Mouse (Mus musculus) yolk sac, embryonic 10.5 days (tissue): ENCODE measurements at regions not wholly inside any gene's neighbourhood (a gene's known extent, or its start where the extent isn't known, plus 50 kb on each side); places are given as distances from the start of the nearest gene placed in this dataset.
A peak's percentile ranks its signal among the peaks of the same experiment; 100 is the strongest.

Experiments
- DNase-seq: peaks from one replicate; pipeline ENCODE4 v3.0.0-alpha.2; 2017; ENCODE audit warnings: low spot score

DNA sequence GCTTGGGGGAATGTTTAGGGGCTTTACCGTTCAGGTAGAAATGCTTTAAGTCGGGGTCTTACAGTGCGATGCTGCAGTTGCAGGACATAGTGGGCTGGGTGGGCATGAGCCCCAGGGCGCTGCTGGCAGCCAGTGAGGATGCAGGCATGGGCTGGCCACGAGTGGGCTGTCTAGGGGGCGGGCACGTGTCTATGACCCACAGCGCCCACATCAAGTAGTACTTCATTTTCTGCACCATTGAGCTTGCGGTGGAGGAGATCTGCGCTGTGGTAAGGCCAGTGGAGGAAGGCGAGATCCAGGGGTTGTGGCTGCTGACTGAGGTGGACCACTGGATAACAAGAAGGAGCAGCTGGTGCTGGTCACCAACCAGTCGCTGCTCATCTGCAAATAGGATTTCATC lies 52.4 kb upstream of the Olfr291 start:
- DNase-seq, result no peak

DNA sequence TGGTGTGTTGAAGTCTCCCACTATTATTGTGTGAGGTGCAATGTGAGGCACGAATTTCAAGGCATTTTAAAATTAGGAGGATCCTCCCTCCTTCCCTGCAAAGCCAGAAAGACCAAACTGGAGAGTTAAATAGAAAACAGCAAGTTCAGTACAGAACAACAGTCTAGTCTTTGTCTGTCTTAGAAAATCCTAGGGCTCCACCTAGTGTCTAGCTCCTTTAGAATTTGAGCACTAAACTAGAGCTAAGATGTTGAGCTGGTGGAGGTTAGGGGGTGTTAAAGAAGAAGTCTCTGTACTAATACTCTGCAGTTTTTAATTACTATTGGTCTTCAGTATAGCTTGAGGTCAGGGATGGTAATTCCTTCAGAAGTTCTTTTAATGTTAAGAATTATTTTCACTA lies 58.7 kb upstream of the Olfr291 start:
- no peak for DNase-seq

DNA sequence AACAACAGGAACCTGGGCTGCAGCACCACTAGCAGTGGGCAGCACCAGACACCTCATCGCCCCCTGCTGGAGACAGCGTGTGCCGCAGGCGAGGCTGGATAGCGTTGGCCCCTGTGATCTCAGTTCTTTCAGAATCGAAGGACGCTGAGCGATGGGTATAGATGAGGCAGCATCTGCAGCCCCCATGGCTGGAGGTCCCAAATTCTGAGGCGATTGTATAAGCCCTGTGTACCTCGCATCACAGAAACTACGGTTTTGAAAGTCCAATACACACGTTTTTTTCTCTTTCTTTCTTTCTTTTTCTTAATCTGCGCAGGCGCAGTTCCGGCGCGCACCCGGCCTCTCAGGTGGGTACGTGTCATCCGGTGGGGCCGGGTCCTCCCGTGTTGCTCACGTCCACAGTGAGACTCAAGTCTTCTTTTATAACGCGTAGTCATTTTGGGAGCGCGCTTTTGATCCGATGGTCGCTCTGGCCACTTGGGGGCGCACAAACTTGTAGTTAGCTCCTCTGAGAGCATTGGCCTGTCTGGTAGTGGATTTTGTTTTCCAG lies 74.0 kb upstream of the Olfr291 start:
- DNase-seq, result peak; percentile 68

DNA sequence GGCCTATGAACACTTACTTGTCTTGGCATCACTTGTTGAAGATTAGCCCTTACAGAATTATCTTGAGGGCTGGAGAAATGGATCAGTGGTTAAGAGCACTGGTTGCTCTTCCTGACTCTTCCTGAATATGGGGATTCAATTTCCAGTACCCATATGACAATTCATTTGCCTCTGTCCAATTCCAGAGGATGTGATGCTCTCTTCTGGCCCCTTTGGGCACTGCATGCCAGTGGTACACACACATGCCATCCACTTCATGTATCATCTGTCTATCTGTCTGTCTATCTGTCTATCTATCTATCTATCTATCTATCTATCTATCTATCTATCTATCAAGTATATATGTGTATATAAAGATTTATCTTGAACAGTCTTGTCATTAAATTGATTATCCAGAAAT lies 75.7 kb upstream of the Olfr291 start:
- no peak for DNase-seq

DNA sequence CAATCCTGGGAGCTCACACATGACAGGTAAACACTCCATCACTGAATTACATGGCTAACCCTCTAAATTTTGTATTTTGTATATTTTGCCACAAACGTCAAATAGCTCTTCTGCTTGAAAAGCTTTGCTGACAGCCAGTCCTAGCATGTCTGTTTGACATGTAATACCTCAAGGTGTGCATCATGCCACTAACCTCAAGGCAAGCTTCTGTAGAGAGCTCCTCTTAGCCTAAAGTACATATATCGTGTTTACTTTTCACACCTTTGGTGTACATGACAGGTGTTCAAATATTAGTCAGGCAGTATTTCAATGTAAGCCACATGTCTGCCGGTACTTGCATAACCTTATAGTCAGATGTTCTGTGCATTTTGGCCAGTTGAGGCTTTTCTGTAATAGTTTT lies 66.5 kb upstream of the Zfand6 start:
- DNase-seq, result no peak

DNA sequence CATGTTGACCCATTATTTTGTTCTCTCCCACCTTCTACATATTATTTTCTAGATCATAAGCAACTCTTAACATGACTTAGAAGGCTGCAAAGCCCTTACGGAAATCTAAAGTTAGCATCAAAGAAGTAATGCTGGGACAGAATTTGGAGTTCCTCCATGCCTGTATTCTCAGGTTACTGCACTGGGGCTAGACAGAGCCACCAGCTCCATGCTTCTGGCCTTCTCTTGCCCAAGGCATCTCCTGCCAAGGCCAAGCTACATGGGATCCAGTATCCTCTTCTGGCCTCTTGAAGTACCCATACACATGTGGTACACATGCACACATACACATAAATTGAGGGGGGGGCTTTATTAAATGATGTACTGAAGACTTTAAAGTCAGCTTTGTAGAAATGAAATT lies 63.6 kb upstream of the Zfand6 start:
- DNase-seq, result no peak

DNA sequence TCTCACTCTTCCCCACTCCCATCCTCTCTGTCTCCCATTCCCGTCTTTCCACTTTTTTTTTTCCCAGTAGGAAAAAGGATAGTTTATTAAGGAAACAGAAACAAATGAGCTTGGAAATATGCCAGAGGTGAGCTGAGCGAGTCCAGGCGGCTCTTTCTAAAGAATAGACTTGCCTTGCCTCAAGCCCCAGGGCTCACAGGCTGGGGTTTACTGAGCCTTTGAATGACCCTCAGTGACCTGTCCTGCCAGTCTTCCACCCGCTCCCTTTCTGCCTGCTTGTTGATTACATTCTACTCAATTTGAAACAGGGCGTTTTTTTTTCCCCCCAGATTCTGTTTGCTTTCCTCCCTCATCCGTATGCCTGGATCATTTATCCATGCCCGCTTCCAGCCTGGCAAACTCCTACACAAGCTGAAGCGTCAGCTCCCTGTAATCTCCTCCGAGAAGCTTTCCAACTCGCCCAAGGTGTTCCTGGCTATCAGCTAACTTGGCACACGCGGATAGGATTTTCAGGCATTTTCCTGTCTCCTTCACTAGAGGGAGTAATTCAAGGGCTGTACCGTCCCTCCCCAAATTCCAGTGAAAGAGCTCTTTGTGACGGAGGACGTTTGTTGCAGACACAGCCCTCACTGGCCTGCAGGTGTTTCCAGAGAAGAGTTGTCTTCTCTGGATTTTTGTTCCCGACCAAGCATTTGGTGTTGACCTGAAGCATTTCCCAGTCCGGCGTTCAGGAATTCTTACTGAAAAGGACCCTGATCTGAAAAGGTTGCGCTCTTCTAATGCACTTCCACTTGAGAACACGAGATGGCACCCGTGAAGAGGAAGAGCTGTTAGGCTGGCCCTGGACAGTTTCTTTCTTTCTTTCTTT lies 59.9 kb upstream of the Zfand6 start:
- peak; percentile 53 for DNase-seq

DNA sequence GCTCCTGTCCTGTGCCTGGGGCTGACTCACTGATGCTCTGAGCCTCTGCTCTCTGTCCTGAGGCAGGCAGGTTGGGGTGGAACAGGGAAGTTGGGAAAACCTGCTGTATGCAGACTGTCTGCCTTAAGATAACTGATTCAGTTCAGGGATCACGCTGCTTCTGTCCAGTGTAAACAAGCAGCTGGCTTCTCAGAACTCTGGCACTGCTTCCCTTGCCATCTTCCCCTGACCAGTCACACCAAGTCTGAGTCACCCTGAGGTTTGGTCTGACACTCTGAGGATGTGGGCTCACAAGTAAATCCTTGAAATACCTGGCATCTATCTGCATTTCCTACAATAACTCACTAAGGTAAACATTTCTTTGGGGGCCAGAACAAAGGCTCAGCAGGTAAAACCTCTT lies 58.1 kb upstream of the Zfand6 start:
- DNase-seq, result no peak

DNA sequence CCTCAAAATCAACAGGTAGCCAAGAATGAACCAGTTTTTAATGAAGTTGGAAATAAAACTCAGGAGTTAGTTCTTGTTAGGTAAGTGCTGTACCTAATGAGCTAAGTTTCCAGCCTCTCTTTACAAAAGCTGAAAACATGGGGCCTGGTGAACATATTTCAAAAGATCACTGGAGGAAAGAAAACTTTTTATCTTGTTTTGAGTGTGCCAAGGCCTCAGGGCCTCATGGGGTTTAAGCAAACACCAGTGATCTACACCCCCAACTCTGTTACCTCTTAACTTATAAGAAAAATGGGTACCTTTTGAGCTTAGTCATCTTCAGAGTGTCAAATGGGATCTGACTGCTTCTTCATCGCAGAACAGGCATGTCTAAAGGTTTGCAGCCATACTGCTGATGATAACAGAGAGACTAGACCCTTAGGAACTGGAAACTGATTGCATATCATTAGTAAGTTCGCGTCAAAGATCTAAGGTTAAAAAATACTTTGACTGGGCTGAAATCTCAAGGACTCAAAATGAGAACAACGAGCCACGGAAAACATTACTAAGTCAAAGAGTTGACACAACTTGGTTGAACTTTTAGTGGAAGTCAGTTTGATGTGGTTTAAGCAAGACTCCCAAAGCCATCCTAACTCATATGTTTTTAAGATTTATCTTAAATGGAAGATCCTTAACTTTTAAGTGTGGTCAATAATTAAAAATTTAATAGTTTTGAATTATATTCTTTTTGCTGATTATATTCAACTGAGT lies 54.7 kb upstream of the Zfand6 start:
- no peak for DNase-seq

DNA sequence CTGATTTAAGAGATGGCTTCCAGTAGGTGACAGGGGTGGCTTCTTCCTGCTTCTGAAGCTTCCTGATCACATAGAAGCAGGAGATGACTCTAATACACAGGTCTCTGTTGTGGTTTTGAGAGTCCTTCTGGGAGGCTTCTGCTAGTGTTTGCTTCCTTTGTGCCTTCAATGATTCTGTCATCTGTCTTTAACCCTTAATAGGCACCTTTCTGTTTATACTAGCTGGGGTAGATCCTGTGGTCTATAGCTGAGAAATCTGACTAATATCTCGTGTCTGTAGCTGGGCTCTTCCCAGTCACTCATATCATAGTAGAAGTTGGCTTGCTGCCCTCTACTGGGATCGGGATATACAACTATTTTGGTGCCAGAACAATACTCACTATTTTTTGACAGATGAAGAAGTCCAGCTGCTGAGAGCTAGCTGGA lies 50.2 kb upstream of the Zfand6 start:
- no peak for DNase-seq
